Mouse (Mus musculus): ENCODE measurements around the gene Rin2.

DNA sequence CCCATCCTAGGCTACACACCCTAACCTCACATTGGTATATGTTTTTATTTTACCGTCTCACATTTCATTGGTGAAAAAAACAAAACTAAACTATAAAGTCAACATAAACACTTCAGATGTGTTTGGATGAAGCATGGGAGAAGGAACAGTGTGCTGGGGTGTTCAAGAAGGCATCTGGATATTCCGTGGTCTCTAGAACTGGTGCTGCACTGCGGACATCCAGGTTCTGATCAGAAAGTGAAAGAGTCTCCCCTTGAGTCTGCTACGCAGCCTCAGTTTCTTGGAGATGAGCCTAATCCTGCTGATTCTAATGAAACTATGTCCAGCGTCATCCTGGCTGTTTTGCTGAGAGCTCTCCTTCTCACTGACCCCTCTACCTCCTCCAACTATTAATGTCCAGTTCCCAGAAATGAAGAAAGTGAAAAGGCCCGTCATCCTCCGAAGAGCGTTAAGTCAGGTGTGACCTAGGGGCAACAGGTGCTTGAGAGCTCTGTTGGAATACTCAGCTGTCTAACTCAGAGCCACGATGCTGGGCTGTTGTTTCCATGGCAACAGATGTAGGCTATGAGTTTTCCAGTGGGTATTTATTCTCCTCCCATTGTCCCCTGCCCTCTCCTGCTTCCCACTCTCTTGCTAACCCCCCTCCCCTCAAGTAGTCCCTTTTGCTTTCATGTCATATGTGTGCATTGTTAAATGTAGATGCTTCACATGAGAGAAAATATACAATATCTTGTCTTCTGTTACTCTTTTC is 164.7 kb downstream of the Rin2 start:
- TF ChIP-seq CTCF (IDR thresholded peaks at IDR 0.05; ENCODE audit: extremely low read depth, insufficient read length, insufficient replicate concordance, low read depth, low read length) = no peak
- TF ChIP-seq POLR2A (IDR thresholded peaks at IDR 0.05; ENCODE audit: low read depth, low read length) = no peak

All from small intestine, adult 2 months (tissue).